Mouse (Mus musculus) brain, embryonic 18.5 days (tissue): ENCODE data around the gene Zbtb48.

Experiments
- DNase-seq: peaks from one replicate; pipeline ENCODE4 v3.0.0-alpha.2; 2012; ENCODE audit warnings: low read depth, low spot score

The Zbtb48 gene

GRCm38 (mm10) chr4:151972221-151972967 lies 55.1 kb downstream of the Zbtb48 start:
- DNase-seq, result no peak
